Mouse (Mus musculus): ENCODE measurements around the gene Mfsd6l.

GRCm38 (mm10) chr11:68564356-68565031 lies 8.5 kb downstream of the Mfsd6l start:
- TF ChIP-seq CTCF (IDR thresholded peaks at IDR 0.05; ENCODE audit: extremely low read depth, insufficient read length, insufficient replicate concordance, low read depth, low read length) (no peak), POLR2A (IDR thresholded peaks at IDR 0.05; ENCODE audit: low read depth, low read length) (no peak)
